Mouse (Mus musculus) CD4-positive, CD25-positive, alpha-beta regulatory T cell, adult 4 months (primary cell): Measurements from ENCODE around the gene Gm21977. TPM values are rescaled to one million over a fixed set of nuclear protein-coding genes. Genes with fewer than 3 reads are reported as not detected.
"Not testable (repeated sequence)": the region's sequence is repeated elsewhere in the genome, so short reads cannot be mapped to it uniquely, and the experiment has no call there.

Experiments
- ATAC-seq: one replicate; pipeline ENCODE4 v1.8.0; 2017
- polyA plus RNA-seq, 2 experiments: library from polyadenylated mRNA; unstranded; fragments of 100-300 nt; shearing (Covaris generic); gene quantifications; one replicate each; pipeline ENCODE4 v1.2.1; 2017

Gene Gm21977
- polyA plus RNA-seq = not detected

GRCm38 (mm10) chr14:42853377-42853776 lies at the start of gene Gm21977:
Gm21977 (minus strand) TSS chr14:42853477.
- not testable (repeated sequence) for ATAC-seq

Other genes with a start within 250 kb of the Gm21977 start
- gene Gm3633, start 211.6 kb downstream of the Gm21977 start, polyA plus RNA-seq = not detected
- not detected for gene Gm10378, start 197.5 kb downstream of the Gm21977 start, polyA plus RNA-seq
- not detected for gene Gm3015, start 84.7 kb downstream of the Gm21977 start, polyA plus RNA-seq
- not detected for gene Gm10377, start 55.5 kb downstream of the Gm21977 start, polyA plus RNA-seq
- gene Gm8082, start 140.1 kb upstream of the Gm21977 start, polyA plus RNA-seq = not detected
- gene Gm10376, start 162.2 kb upstream of the Gm21977 start, polyA plus RNA-seq = not detected
- gene Gm8094, start 223.2 kb upstream of the Gm21977 start, polyA plus RNA-seq = under 1 TPM in 1 of 2 experiments, not detected in 1; 0.24 TPM
- not detected for gene Gm8104, start 247.1 kb upstream of the Gm21977 start, polyA plus RNA-seq